Mouse (Mus musculus) midbrain, embryonic 11.5 days (tissue): Measurements from ENCODE around the gene Tinf2. TPM values are rescaled to one million over a fixed set of nuclear protein-coding genes. Genes with fewer than 3 reads are reported as not detected.

Experiments
- ATAC-seq: fragments of 200-750 bp; cut with Nextera tagmentation; 2 replicates; pipeline ENCODE4 v1.8.0; 2017; ENCODE audit warnings: moderate TSS enrichment, moderate library complexity; ENCODE audit not compliant: low FRiP score
- DNase-seq: peaks from one replicate; pipeline ENCODE4 v3.0.0; 2015; ENCODE audit warnings: low spot score; ENCODE audit errors: missing footprints
- H3K27ac ChIP-seq: fragments of 300-500 bp; sonication (generic); 2 replicates; pipeline ENCODE4 v1.5.1; 2014; ENCODE audit warnings: low read depth, low read length
- H3K27me3 ChIP-seq: fragments of 300-500 bp; sonication (generic); 2 replicates; pipeline ENCODE4 v1.6.1; 2014; ENCODE audit warnings: mild to moderate bottlenecking, low read length, moderate library complexity, mixed read lengths; ENCODE audit not compliant: control insufficient read depth, insufficient read depth
- H3K36me3 ChIP-seq: fragments of 300-500 bp; sonication (generic); 2 replicates; pipeline ENCODE4 v1.6.1; 2014; ENCODE audit warnings: mild to moderate bottlenecking, low read length, moderate library complexity, mixed read lengths; ENCODE audit not compliant: control insufficient read depth, insufficient read depth
- H3K4me1 ChIP-seq: fragments of 300-500 bp; sonication (generic); 2 replicates; pipeline ENCODE4 v1.6.1; 2014; ENCODE audit warnings: low read length; ENCODE audit not compliant: control insufficient read depth, insufficient read depth
- H3K4me2 ChIP-seq: fragments of 300-500 bp; sonication (generic); 2 replicates; pipeline ENCODE4 v1.6.1; 2014; ENCODE audit warnings: mild to moderate bottlenecking, moderate library complexity
- H3K4me3 ChIP-seq: fragments of 300-500 bp; sonication (generic); 2 replicates; pipeline ENCODE4 v1.5.1; 2014; ENCODE audit warnings: low read depth, low read length
- H3K9ac ChIP-seq: fragments of 300-500 bp; sonication (generic); 2 replicates; pipeline ENCODE4 v1.6.1; 2014; ENCODE audit warnings: low read length
- H3K9me3 ChIP-seq: fragments of 300-500 bp; sonication (generic); 2 replicates; pipeline ENCODE4 v1.6.1; 2016; ENCODE audit warnings: low read length; ENCODE audit not compliant: control insufficient read depth
- whole genome bisulfite sequencing: fragments of 180-500 bp; shearing (Covaris S2); extraction: QIAGEN DNeasy Blood & Tissue Kit; methylation state at CpG from one replicate; pipeline ENCODE4 v1.1.7; 2014; 5-methylcytosine and 5-hydroxymethylcytosine counted together
- polyA plus RNA-seq: library from polyadenylated mRNA; unstranded; fragments of >200 nt; fragmentation: Nextera tagmentation; extraction: Ambion mirVana; gene quantifications from 2 replicates; pipeline ENCODE4 v1.2.1, GENCODE M21; 2014

Gene Tinf2
- polyA plus RNA-seq, 1 experiment from 2014 or later: 62.6 TPM

DNA sequence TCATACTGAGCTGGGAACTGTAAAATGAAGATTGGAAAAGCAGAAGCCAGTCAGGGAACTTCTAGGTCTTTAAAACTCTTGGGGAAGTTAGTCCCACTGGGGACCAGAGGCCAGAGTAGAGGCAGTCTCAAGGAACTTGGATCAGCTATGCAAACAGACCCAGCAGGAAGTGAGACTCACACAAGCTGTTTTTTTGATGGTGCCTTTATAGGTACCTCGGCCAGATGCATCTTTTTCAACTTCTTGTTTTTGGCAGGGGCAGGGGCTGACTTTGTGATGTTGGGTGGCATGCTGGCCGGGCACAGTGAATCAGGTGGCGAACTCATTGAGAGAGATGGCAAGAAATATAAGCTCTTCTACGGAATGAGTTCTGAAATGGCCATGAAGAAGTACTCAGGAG is 4.0 kb downstream of the Tinf2 start:
- Histone ChIP-seq H3K4me3 (no peak overlapping the region), H3K4me2 (no peak overlapping the region), H3K9me3 (no peaks in the 10 kb centered on the region), H3K27me3 (no peaks in the 10 kb centered on the region), H3K27ac (no peak overlapping the region), H3K9ac (no peak overlapping the region), H3K36me3 (peaks cover 16% of the 10 kb centered on the region; the same call in 1 of the 2 replicates), H3K4me1 (peaks cover 3% of the 10 kb centered on the region; the same call in 1 of the 2 replicates)
- 86% methylated on average over 4 of the region's 4 CpGs for WGBS
- DNase-seq (no peak), ATAC-seq (no peak)

- peaks cover 7% of the 10 kb centered on the region for H3K4me1 ChIP-seq
- DNase-seq (no peak), ATAC-seq (no peak)
- H3K27ac ChIP-seq: no peak overlapping the region
- H3K9ac ChIP-seq: peak overlapping the region; percentile 67
- peaks cover 3% of the 10 kb centered on the region; the same call in 1 of the 2 replicates for H3K36me3 ChIP-seq
- peak overlapping the region; percentile 62 for H3K4me3 ChIP-seq
- 83% methylated on average over 7 of the region's 7 CpGs for WGBS
- no peaks in the 10 kb centered on the region for H3K9me3 ChIP-seq
- H3K4me2 ChIP-seq: peak overlapping the region; percentile 63
- H3K27me3 ChIP-seq: no peaks in the 10 kb centered on the region
These were observed 8.9 kb downstream of the Tinf2 start for GRCm38 (mm10) chr14:55672741-55673060.

DNA sequence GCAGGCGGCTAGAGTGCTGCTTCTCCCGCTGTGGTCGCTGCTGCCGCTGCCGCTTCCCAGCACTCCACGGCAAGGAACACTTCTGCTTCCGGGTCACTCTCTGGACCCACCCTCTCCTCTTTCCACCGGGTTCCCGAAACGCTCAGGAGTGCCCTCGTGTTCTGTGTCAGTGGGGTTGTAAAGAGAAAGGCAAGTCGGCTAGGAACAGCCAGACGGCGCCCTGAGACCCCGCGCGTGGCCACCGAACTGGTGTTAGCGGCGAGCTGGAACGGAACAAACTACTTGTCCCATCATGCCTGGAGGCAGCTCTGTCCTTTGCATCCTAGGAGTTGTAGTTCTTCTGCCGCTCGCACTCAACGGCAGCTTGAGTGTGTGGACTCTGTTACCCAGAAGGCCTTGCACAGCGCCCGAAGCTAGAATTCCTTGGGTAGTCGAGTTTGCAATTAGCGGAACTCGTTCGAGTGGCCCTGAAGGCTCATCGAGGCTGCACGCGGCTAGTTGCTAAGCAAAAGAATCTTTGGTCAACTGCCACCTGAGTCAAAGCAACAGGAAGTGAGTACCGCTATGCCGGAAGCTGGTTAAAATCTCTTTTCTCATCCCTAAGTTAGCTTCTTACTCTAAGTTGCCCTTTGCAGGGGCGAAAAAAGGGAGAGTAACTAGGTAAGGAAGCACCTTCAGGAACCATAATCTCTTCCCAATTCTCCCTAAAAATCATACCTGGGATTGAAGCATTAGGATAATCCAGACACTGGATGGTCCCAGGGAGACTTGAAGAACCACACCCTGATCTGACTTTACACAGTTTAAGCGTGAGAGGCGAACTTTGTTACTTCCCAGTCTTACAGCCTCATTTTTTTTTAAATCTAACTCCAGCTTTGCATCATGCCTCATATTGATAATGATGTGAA is 9.5 kb downstream of the Tinf2 start, which contains the start of the genes Gmpr2 and Nedd8:
Gene Gmpr2, plus strand, starts transcription at position 109 of the 908 bp plus-strand sequence.
Gene Nedd8, minus strand, starts transcription at position 292 of the 908 bp plus-strand sequence.
- ATAC-seq (peak; percentile 97), DNase-seq (peak; percentile 98)
- Histone ChIP-seq H3K9ac (peak within 1 kb of the TSS; percentile 67), H3K4me3 (peak within 1 kb of the TSS; percentile 62), H3K4me1 (peaks cover 7% of the 10 kb centered on the region), H3K4me2 (peak within 1 kb of the TSS; percentile 63), H3K9me3 (no peaks in the 10 kb centered on the region), H3K27me3 (no peaks in the 10 kb centered on the region), H3K36me3 (peaks cover 3% of the 10 kb centered on the region; the same call in 1 of the 2 replicates), H3K27ac (peak within 1 kb of the TSS; percentile 53; the same call in 1 of the 2 replicates)
- WGBS: under 1% methylated on average over 38 of the region's 38 CpGs

DNA sequence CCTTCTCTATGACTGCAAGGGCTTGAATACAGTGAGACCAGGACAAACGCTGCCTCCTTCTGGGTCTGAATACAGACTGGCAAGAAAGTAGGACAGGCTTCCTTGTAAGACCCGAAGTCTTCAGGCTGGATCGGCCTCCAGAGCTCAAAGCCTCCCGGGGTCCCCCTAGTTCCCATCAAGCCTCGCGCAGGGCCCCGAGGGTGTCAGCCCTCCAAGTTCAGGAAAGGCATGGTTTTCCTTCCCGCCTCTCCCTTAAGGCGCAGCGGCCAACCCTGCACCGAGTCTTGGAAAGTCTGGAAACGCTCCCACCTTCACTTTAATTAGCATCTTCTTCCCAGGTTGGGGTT is 10.2 kb downstream of the Tinf2 start:
- peak; percentile 66 for ATAC-seq
- WGBS: 0% methylated on average over 12 of the region's 12 CpGs

DNA sequence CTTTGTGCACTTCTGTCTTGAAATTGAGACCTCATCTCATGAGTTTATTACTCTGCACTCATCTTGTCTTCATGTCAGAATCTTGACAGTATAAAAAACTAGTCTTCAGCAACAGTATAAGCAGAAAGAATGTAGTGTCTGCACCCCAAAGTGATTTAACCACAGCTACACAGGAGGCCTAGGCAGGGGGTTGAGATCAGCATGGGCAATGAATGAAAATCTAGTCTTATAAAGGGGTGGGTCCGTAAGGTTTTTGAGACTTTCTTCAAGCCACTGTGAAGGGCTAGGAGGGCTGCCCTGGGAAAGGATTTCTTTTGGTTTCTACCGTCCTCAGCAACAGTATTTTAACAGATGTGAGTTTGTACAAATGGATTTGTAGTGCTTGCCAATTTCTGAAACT is 21.0 kb downstream of the Tinf2 start:
- no peaks in the 10 kb centered on the region for H3K9me3 ChIP-seq
- H3K27me3 ChIP-seq: no peaks in the 10 kb centered on the region
- DNase-seq: no peak
- no peak overlapping the region for H3K27ac ChIP-seq
- no peak overlapping the region for H3K4me3 ChIP-seq
- H3K9ac ChIP-seq: no peak overlapping the region
- ATAC-seq: peak; percentile 19; the same call in 1 of the 2 replicates
- H3K4me2 ChIP-seq: peak overlapping the region; percentile 48; the same call in 1 of the 2 replicates
- peaks cover 2% of the 10 kb centered on the region for H3K36me3 ChIP-seq
- WGBS: 53% methylated on average over 2 of the region's 2 CpGs
- H3K4me1 ChIP-seq: no peaks in the 10 kb centered on the region; the same call in 1 of the 2 replicates

More for the DNA sequence above, 10.2 kb downstream of the Tinf2 start:
- DNase-seq: no peak
- Histone ChIP-seq H3K36me3 (no peaks in the 10 kb centered on the region), H3K27ac (peak overlapping the region; percentile 53; the same call in 1 of the 2 replicates), H3K4me2 (peak overlapping the region; percentile 63), H3K9me3 (no peaks in the 10 kb centered on the region), H3K4me1 (peaks cover 7% of the 10 kb centered on the region), H3K9ac (peak overlapping the region; percentile 67), H3K27me3 (no peaks in the 10 kb centered on the region), H3K4me3 (peak overlapping the region; percentile 62)

DNA sequence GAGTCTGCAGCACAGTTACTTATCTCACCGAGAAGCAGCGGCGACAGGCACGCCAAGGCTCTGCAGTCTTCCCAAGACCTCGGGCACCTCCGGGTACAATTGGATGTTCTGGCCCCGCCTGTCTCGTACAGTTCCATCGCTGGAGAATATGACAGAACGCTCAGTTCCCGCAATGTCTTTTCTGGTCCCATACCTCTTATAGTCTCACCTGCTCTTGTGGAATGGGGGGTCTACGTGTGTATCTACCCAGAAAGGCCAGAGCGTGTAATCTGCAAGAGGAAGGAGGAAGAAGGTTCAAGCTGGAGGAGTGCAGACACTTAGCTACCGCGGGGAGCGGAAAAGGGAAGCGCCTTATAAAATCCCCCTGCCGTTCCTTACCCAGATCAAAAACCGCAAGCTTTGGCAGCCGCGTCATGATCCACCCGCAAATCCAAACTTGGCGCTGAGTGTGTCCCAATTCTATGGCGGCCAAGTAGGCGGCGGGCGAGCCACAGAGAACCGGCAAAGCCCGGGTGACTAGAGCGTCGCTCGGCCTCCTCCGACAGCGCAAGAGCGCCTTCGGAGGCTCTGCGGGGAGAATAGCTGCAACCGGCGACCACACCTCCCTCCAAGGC is 21.6 kb downstream of the Tinf2 start, which contains the start of gene Mdp1:
Gene Mdp1, minus strand, starts transcription at position 549 of the 614 bp plus-strand sequence.
- peak; percentile 93 for ATAC-seq
- H3K4me2 ChIP-seq: peak within 1 kb of the TSS; percentile 48
- peaks cover 2% of the 10 kb centered on the region for H3K36me3 ChIP-seq
- under 1% methylated on average over 39 of the region's 39 CpGs for WGBS
- peak; percentile 95 for DNase-seq
- H3K4me1 ChIP-seq: no peaks in the 10 kb centered on the region; the same call in 1 of the 2 replicates
- peak within 1 kb of the TSS; percentile 81 for H3K9ac ChIP-seq
- H3K4me3 ChIP-seq: peak within 1 kb of the TSS; percentile 70
- H3K27ac ChIP-seq: 0 out of 2 replicates have a peak within 1 kb of the TSS, but pooled peaks have one; percentile 2
- H3K27me3 ChIP-seq: no peaks in the 10 kb centered on the region
- H3K9me3 ChIP-seq: no peaks in the 10 kb centered on the region

- H3K4me2 ChIP-seq: no peak overlapping the region
- no peak overlapping the region for H3K27ac ChIP-seq
- ATAC-seq: no peak
- no peaks in the 10 kb centered on the region; the same call in 1 of the 2 replicates for H3K4me1 ChIP-seq
- peaks cover 2% of the 10 kb centered on the region for H3K36me3 ChIP-seq
- no peak for DNase-seq
- 90% methylated on average over 5 of the region's 5 CpGs for WGBS
- no peak overlapping the region for H3K4me3 ChIP-seq
- H3K27me3 ChIP-seq: no peaks in the 10 kb centered on the region
- H3K9ac ChIP-seq: no peak overlapping the region
- H3K9me3 ChIP-seq: no peaks in the 10 kb centered on the region
These were observed 23.6 kb downstream of the Tinf2 start for GRCm38 (mm10) chr14:55658011-55658410.

- Histone ChIP-seq H3K4me3 (no peak overlapping the region), H3K27ac (no peak overlapping the region), H3K27me3 (no peaks in the 10 kb centered on the region), H3K4me1 (no peaks in the 10 kb centered on the region; the same call in 1 of the 2 replicates), H3K4me2 (no peak overlapping the region), H3K9me3 (no peaks in the 10 kb centered on the region), H3K9ac (no peak overlapping the region), H3K36me3 (no peaks in the 10 kb centered on the region; the same call in 1 of the 2 replicates)
- ATAC-seq: no peak
- no peak for DNase-seq
- 88% methylated on average over 3 of the region's 3 CpGs for WGBS
These were observed 24.7 kb downstream of the Tinf2 start for GRCm38 (mm10) chr14:55656935-55657334.
